Mouse (Mus musculus) kidney, postnatal 25 days (tissue): ENCODE measurements around the gene Sim2.

Experiments used
- DNase-seq, 2 experiments: peaks; one replicate each; pipeline ENCODE4 v3.0.0; 2021; ENCODE audit warnings: mixed read lengths in 2 of 2

Sim2 gene

GRCm38 (mm10) chr16:94084711-94085602 lies at the start of gene Sim2:
Sim2 (plus strand) TSS chr16:94084931.
- peak; percentile 76 to 86 for DNase-seq

- DNase-seq: no peak
These were observed 47.5 kb upstream of the Sim2 start for GRCm38 (mm10) chr16:94037280-94037679.

- peak; percentile 65 to 86 for DNase-seq
These were observed 46.3 kb upstream of the Sim2 start for GRCm38 (mm10) chr16:94038272-94038985.

- DNase-seq: no peak
These were observed 45.8 kb upstream of the Sim2 start for GRCm38 (mm10) chr16:94038986-94039341.

- DNase-seq: no peak
These were observed 44.2 kb upstream of the Sim2 start for GRCm38 (mm10) chr16:94040485-94040884.

GRCm38 (mm10) chr16:94041065-94041712 lies 43.5 kb upstream of the Sim2 start:
- DNase-seq: no peak

- DNase-seq: no peak
These were observed 40.9 kb upstream of the Sim2 start for GRCm38 (mm10) chr16:94043797-94044196.

GRCm38 (mm10) chr16:94044996-94045395 lies 39.7 kb upstream of the Sim2 start:
- DNase-seq: no peak

GRCm38 (mm10) chr16:94050368-94050767 lies 34.4 kb upstream of the Sim2 start:
- DNase-seq: no peak

GRCm38 (mm10) chr16:94055176-94055575 lies 29.6 kb upstream of the Sim2 start:
- DNase-seq: no peak

GRCm38 (mm10) chr16:94055576-94055975 lies 29.2 kb upstream of the Sim2 start:
- no peak for DNase-seq

- peak in 1 of 2 experiments; percentile 49 for DNase-seq
These were observed 24.9 kb upstream of the Sim2 start for GRCm38 (mm10) chr16:94059820-94060219.

- no peak for DNase-seq
These were observed 20.5 kb upstream of the Sim2 start for GRCm38 (mm10) chr16:94064211-94064610.

- DNase-seq: no peak
These were observed 18.7 kb upstream of the Sim2 start for GRCm38 (mm10) chr16:94065728-94066674.

GRCm38 (mm10) chr16:94066771-94067170 lies 18.0 kb upstream of the Sim2 start:
- DNase-seq: no peak

- DNase-seq: no peak
These were observed 17.5 kb upstream of the Sim2 start for GRCm38 (mm10) chr16:94067280-94067679.

GRCm38 (mm10) chr16:94069061-94069460 lies 15.7 kb upstream of the Sim2 start:
- DNase-seq: no peak

- DNase-seq: no peak
These were observed 13.8 kb upstream of the Sim2 start for GRCm38 (mm10) chr16:94070920-94071319.

GRCm38 (mm10) chr16:94071468-94071867 lies 13.3 kb upstream of the Sim2 start:
- DNase-seq: no peak

GRCm38 (mm10) chr16:94075362-94076027 lies 9.2 kb upstream of the Sim2 start:
- peak; percentile 73 to 79 for DNase-seq

GRCm38 (mm10) chr16:94078318-94079074 lies 6.2 kb upstream of the Sim2 start:
- DNase-seq: peak in 1 of 2 experiments; percentile 25
